Mouse (Mus musculus) CH12.LX (cell line): ENCODE data around the gene Adgrg1.

ENCODE experiments used
- CTCF ChIP-seq, 2 experiments: IDR thresholded peaks in 1 of 2; conservative IDR thresholded peaks in 1 of 2; 2 replicates each; pipeline ENCODE4 v1.5.1; 2011 to 2012; ENCODE audit warnings: low read depth in 2 of 2, low read length in 2 of 2, improper control_type of control experiment in 1 of 2, inconsistent platforms in 1 of 2, mild to moderate bottlenecking in 1 of 2, moderate library complexity in 1 of 2
- IRF4 ChIP-seq: IDR thresholded peaks from 2 replicates; pipeline ENCODE4 v1.6.1; 2014; ENCODE audit warnings: low read depth, mild to moderate bottlenecking, inconsistent platforms, low read length, improper control_type of control experiment
- MAZ ChIP-seq: IDR thresholded peaks from 2 replicates; pipeline ENCODE4 v1.6.1; 2012; ENCODE audit warnings: low read depth, mild to moderate bottlenecking, inconsistent platforms, low read length, improper control_type of control experiment, moderate library complexity
- MEF2A ChIP-seq: IDR thresholded peaks from 2 replicates; pipeline ENCODE4 v1.6.1; 2014; ENCODE audit warnings: low read depth, mild to moderate bottlenecking, inconsistent platforms, low read length, improper control_type of control experiment, borderline replicate concordance
- PAX5 ChIP-seq: IDR thresholded peaks from 2 replicates; pipeline ENCODE4 v1.6.1; 2012; ENCODE audit warnings: low read length, inconsistent platforms, mixed read lengths
- POLR2A ChIP-seq: IDR thresholded peaks from 2 replicates; pipeline ENCODE4 v1.6.1; 2011; ENCODE audit warnings: low read depth, mild to moderate bottlenecking, improper control_type of control experiment, low read length
- POLR2AphosphoS2 ChIP-seq: IDR thresholded peaks from 2 replicates; pipeline ENCODE4 v1.6.1; 2011; ENCODE audit warnings: low read depth, low read length, improper control_type of control experiment
- RAD21 ChIP-seq: IDR thresholded peaks from 2 replicates; pipeline ENCODE4 v1.6.1; 2011; ENCODE audit warnings: low read depth, mild to moderate bottlenecking, low read length, improper control_type of control experiment, moderate library complexity
- SIN3A ChIP-seq: IDR thresholded peaks from 2 replicates; pipeline ENCODE4 v1.6.1; 2012; ENCODE audit warnings: low read length, improper control_type of control experiment, inconsistent platforms
- TCF12 ChIP-seq: IDR thresholded peaks from 2 replicates; pipeline ENCODE4 v1.6.1; 2014; ENCODE audit warnings: low read depth, mild to moderate bottlenecking, inconsistent platforms, low read length, improper control_type of control experiment
- USF1 ChIP-seq: IDR thresholded peaks from 2 replicates; pipeline ENCODE4 v1.6.1; 2014; ENCODE audit warnings: low read depth, mild to moderate bottlenecking, inconsistent platforms, low read length, improper control_type of control experiment

- TF ChIP-seq SIN3A: no peak
- TF ChIP-seq TCF12: no peak
- TF ChIP-seq MAZ: no peak
- TF ChIP-seq PAX5: no peak
- TF ChIP-seq POLR2A: no peak
- no peak for TF ChIP-seq CTCF (conservative IDR thresholded peaks at IDR 0.05 in 1 of 2, IDR thresholded peaks at IDR 0.05 in 1 of 2; ENCODE audit: low read depth in 2 of 2, low read length in 2 of 2)
- TF ChIP-seq MEF2A: no peak
- no peak for TF ChIP-seq RAD21
- TF ChIP-seq POLR2AphosphoS2: no peak
- TF ChIP-seq USF1: no peak
- no peak for TF ChIP-seq IRF4
Measured at GRCm38 (mm10) chr8:94945185-94945584, 29.4 kb upstream of the Adgrg1 start.
